Mouse (Mus musculus) limb, embryonic 11.5 days (tissue): ENCODE measurements around the gene Tekt5. TPM values are rescaled to one million over a fixed set of nuclear protein-coding genes. Genes with fewer than 3 reads are reported as not detected.
A peak's percentile ranks its signal among the peaks of the same experiment; 100 is the strongest.

ENCODE experiments used
- ATAC-seq: fragments of 200-750 bp; cut with Nextera tagmentation; 2 replicates; pipeline ENCODE4 v1.8.0; 2017; ENCODE audit warnings: low read depth; ENCODE audit not compliant: insufficient number of reproducible peaks, low FRiP score, low TSS enrichment
- DNase-seq: peaks from one replicate; pipeline ENCODE4 v3.0.0-alpha.2; 2015; ENCODE audit warnings: low spot score
- H3K27ac ChIP-seq: fragments of 300-500 bp; sonication (generic); replicated peaks from 2 replicates; pipeline ENCODE4 v1.5.1; 2014; ENCODE audit warnings: low read depth, mild to moderate bottlenecking, low read length
- H3K27me3 ChIP-seq: fragments of 300-500 bp; sonication (generic); 2 replicates; pipeline ENCODE4 v1.6.1; 2014; ENCODE audit warnings: mild to moderate bottlenecking, low read length, mixed read lengths; ENCODE audit not compliant: control insufficient read depth, insufficient read depth
- H3K36me3 ChIP-seq: fragments of 300-500 bp; sonication (generic); 2 replicates; pipeline ENCODE4 v1.6.1; 2014; ENCODE audit warnings: mild to moderate bottlenecking, low read length, moderate library complexity, mixed read lengths; ENCODE audit not compliant: control insufficient read depth, insufficient read depth
- H3K4me1 ChIP-seq: fragments of 300-500 bp; sonication (generic); 2 replicates; pipeline ENCODE4 v1.6.1; 2014; ENCODE audit warnings: low read length, mixed read lengths; ENCODE audit not compliant: control insufficient read depth, insufficient read depth
- H3K4me2 ChIP-seq: fragments of 300-500 bp; sonication (generic); 2 replicates; pipeline ENCODE4 v1.6.1; 2014; ENCODE audit warnings: low read depth, mild to moderate bottlenecking, moderate library complexity; ENCODE audit not compliant: severe bottlenecking
- H3K4me3 ChIP-seq: fragments of 300-500 bp; sonication (generic); 2 replicates; pipeline ENCODE4 v1.5.1; 2014; ENCODE audit warnings: low read depth, low read length
- H3K9ac ChIP-seq: fragments of 300-500 bp; sonication (generic); 2 replicates; pipeline ENCODE4 v1.6.1; 2014; ENCODE audit warnings: mild to moderate bottlenecking, low read length
- H3K9me3 ChIP-seq: fragments of 300-500 bp; sonication (generic); 2 replicates; pipeline ENCODE4 v1.6.1; 2016; ENCODE audit warnings: low read length; ENCODE audit not compliant: control insufficient read depth
- WGBS: fragments of 180-500 bp; shearing (Covaris S2); extraction: QIAGEN DNeasy Blood & Tissue Kit; methylation state at CpG from one replicate; pipeline ENCODE4 v1.1.7; 2014; 5-methylcytosine and 5-hydroxymethylcytosine counted together
- polyA plus RNA-seq: library from polyadenylated mRNA; unstranded; fragments of >200 nt; fragmentation: Nextera tagmentation; extraction: Ambion mirVana; gene quantifications from 2 replicates; pipeline ENCODE4 v1.2.1, GENCODE M21; 2014

Tekt5 gene
- polyA plus RNA-seq, 1 experiment from 2014 or later: not detected

- H3K4me1 ChIP-seq: no peaks in the 10 kb centered on the region
- H3K9me3 ChIP-seq: no peaks in the 10 kb centered on the region
- H3K27me3 ChIP-seq: peaks cover 9% of the 10 kb centered on the region; the same call in 1 of the 2 replicates
- ATAC-seq: no peak
- no peaks in the 10 kb centered on the region for H3K36me3 ChIP-seq
- H3K4me2 ChIP-seq: no peak overlapping the region; the same call in 1 of the 2 replicates
- 56% methylated on average over 4 of the region's 4 CpGs for WGBS
- H3K9ac ChIP-seq: no peak overlapping the region
- H3K27ac ChIP-seq: no peak overlapping the region
- H3K4me3 ChIP-seq: no peak overlapping the region
- DNase-seq: no peak
Measured at GRCm38 (mm10) chr16:10317197-10317544, 78.1 kb downstream of the Tekt5 start.

DNA sequence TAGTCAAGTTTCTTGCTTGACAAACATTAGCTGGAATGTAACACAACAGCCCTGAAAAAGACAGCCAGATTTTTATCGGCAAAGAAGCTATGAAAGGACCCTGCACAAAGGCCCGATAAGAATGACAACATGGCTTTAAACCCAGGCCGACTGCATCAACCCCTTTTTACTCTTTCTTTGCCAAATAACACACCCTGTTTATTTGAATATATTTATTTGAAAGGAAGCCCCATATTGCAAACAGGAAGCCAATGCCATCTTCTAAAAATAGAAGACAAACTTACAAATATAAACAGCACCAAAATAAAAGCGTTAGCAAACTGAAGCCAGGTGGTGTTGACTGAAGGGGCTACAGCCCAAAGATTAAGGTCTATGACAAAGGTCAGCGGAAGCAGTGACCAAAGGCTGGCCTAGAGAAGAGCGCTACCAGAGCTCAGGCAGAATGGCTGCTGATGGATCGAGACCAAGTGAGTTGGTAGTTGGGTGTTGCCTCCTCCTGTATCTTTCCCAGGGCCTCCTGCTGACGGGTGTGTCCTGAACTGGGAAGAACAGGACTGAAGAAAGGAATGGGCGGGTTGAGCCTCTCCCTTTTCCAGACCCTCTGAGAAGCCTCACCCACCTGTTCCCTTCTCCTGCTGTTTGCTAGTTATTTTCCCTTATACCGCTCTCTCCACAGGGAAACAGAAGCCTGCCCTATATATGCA is 78.6 kb downstream of the Tekt5 start:
- H3K27me3 ChIP-seq: peaks cover 9% of the 10 kb centered on the region; the same call in 1 of the 2 replicates
- no peaks in the 10 kb centered on the region for H3K9me3 ChIP-seq
- no peak overlapping the region for H3K4me3 ChIP-seq
- 82% methylated on average over 10 of the region's 10 CpGs for WGBS
- peaks cover 1% of the 10 kb centered on the region for H3K4me1 ChIP-seq
- H3K9ac ChIP-seq: no peak overlapping the region
- H3K4me2 ChIP-seq: no peak overlapping the region; the same call in 1 of the 2 replicates
- DNase-seq (no peak), ATAC-seq (no peak)
- no peaks in the 10 kb centered on the region for H3K36me3 ChIP-seq
- no peak overlapping the region for H3K27ac ChIP-seq

DNA sequence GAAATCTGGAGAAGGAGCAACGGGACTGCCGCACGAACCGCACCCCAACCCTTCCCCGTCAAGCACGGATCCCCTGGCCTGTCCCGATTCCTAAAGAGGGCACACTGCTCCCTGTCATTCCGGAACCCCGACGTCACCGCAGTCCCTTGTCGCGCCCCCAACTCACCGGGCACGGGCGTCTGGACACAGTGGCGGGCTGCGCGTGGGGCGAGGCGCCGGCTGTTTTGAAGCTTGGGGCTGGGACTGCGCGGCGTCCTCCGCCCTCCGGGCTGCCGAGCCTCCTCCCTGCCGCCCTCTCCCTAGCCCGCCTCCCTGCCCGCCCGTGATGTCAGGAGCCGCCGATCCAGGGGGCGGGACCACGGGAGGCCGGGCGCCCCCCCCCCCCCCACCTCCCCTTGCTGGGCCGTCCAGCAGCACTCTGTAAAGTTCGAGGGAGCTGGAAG is 81.6 kb downstream of the Tekt5 start, which contains the start of gene Emp2:
Emp2 (minus strand) TSS at position 323 of the 443 bp plus-strand sequence.
- peaks cover 6% of the 10 kb centered on the region; the same call in 1 of the 2 replicates for H3K27me3 ChIP-seq
- H3K4me3 ChIP-seq: peak within 1 kb of the TSS; percentile 37
- WGBS: under 1% methylated on average over 26 of the region's 40 CpGs
- H3K36me3 ChIP-seq: no peaks in the 10 kb centered on the region
- H3K9me3 ChIP-seq: no peaks in the 10 kb centered on the region
- no peak within 1 kb of the TSS for H3K27ac ChIP-seq
- peak within 1 kb of the TSS; percentile 87 for H3K4me2 ChIP-seq
- H3K9ac ChIP-seq: peak within 1 kb of the TSS; percentile 58
- DNase-seq (peak; percentile 66), ATAC-seq (peak; percentile 67; the same call in 1 of the 2 replicates)
- peaks cover 9% of the 10 kb centered on the region for H3K4me1 ChIP-seq

- Histone ChIP-seq H3K9me3 (no peaks in the 10 kb centered on the region), H3K27ac (no peak overlapping the region), H3K36me3 (no peaks in the 10 kb centered on the region), H3K9ac (peak overlapping the region; percentile 58), H3K4me3 (peak overlapping the region; percentile 37), H3K4me2 (peak overlapping the region; percentile 87), H3K4me1 (peaks cover 9% of the 10 kb centered on the region), H3K27me3 (peaks cover 6% of the 10 kb centered on the region; the same call in 1 of the 2 replicates)
- 6% methylated on average over 15 of the region's 15 CpGs for WGBS
- ATAC-seq (peak; percentile 56; the same call in 1 of the 2 replicates), DNase-seq (peak; percentile 35)
Measured at GRCm38 (mm10) chr16:10313226-10313625, 82.1 kb downstream of the Tekt5 start.

GRCm38 (mm10) chr16:10311989-10312388 is 83.3 kb downstream of the Tekt5 start:
- Histone ChIP-seq H3K36me3 (no peaks in the 10 kb centered on the region), H3K27ac (no peak overlapping the region), H3K4me2 (no peak overlapping the region), H3K9ac (no peak overlapping the region), H3K4me1 (peaks cover 9% of the 10 kb centered on the region), H3K27me3 (peaks cover 6% of the 10 kb centered on the region; the same call in 1 of the 2 replicates), H3K9me3 (no peaks in the 10 kb centered on the region), H3K4me3 (no peak overlapping the region)
- ATAC-seq (no peak), DNase-seq (no peak)
- 74% methylated on average over 4 of the region's 4 CpGs for WGBS

- ATAC-seq (no peak), DNase-seq (peak; percentile 47)
- no peak overlapping the region for H3K4me2 ChIP-seq
- H3K4me1 ChIP-seq: peaks cover 9% of the 10 kb centered on the region
- H3K27me3 ChIP-seq: peaks cover 6% of the 10 kb centered on the region; the same call in 1 of the 2 replicates
- H3K36me3 ChIP-seq: no peaks in the 10 kb centered on the region
- WGBS: 36% methylated on average over 3 of the region's 3 CpGs
- H3K9me3 ChIP-seq: no peaks in the 10 kb centered on the region
- no peak overlapping the region for H3K4me3 ChIP-seq
- H3K27ac ChIP-seq: no peak overlapping the region
- no peak overlapping the region for H3K9ac ChIP-seq
Measured at GRCm38 (mm10) chr16:10311086-10311485, 84.2 kb downstream of the Tekt5 start.

DNA sequence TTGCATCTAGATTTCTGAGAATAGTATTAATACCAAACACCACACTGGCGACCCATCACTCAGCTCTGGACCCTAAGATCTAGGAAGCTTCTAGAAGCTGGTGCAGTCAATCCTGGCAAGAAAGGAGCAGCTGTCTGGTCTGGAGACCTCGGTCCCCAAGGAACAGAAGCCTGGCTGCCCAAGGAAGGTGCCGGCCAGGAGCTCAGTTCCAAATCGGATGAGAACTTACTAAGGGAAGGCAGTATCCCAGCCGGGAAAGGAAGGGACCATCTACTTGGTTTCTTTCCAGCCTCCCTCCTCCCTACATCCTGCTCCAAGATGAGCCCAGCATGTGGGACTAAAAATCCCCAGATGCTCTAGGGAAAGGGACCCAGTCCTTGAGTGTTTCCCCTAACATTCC is 84.8 kb downstream of the Tekt5 start:
- no peaks in the 10 kb centered on the region for H3K9me3 ChIP-seq
- 85% methylated on average over 5 of the region's 5 CpGs for WGBS
- ATAC-seq (no peak), DNase-seq (no peak)
- H3K27me3 ChIP-seq: peaks cover 6% of the 10 kb centered on the region; the same call in 1 of the 2 replicates
- no peak overlapping the region for H3K4me2 ChIP-seq
- H3K27ac ChIP-seq: no peak overlapping the region
- no peaks in the 10 kb centered on the region for H3K36me3 ChIP-seq
- peaks cover 9% of the 10 kb centered on the region for H3K4me1 ChIP-seq
- no peak overlapping the region for H3K9ac ChIP-seq
- H3K4me3 ChIP-seq: no peak overlapping the region
